Mouse (Mus musculus) A20 (cell line): Measurements from ENCODE around the gene Olfr763.
"Not testable (repeated sequence)": the region's sequence is repeated elsewhere in the genome, so short reads cannot be mapped to it uniquely, and the experiment has no call there.

Experiments used
- DNase-seq: peaks from one replicate; pipeline ENCODE4 v3.0.0-alpha.2; 2011; ENCODE audit warnings: low read depth, low spot score

Gene Olfr763

GRCm38 (mm10) chr10:129039796-129040195, 29.2 kb downstream of the Olfr763 start, which contains the start of gene Olfr764-ps1:
Olfr764-ps1 (minus strand) TSS chr10:129039896.
- DNase-seq: no peak

- DNase-seq: not testable (repeated sequence)
Measured at GRCm38 (mm10) chr10:129049898-129050297, 39.3 kb downstream of the Olfr763 start, which contains the start of gene Olfr765. Olfr765 (minus strand) TSS chr10:129049998.
